Comparison of ENCODE assay signal across 8 mouse cellular contexts in genomic region chr12:99096930-99097617, GRCm38 (mm10).
DNase-seq lines count a peak whose midpoint lies in the region; ATAC-seq lines count a peak whose summit lies in the region.

No protein-coding gene starts in this region.

- peak; percentile 89 for DNase-seq in ZHBTc4 (ENCODE audit: low read depth, low spot score)
- peak; percentile 68 to 69 for DNase-seq in gastrocnemius, adult 8-10 months (ENCODE audit: low spot score in 2 of 2)
- peak; percentile 81 for DNase-seq in induced T-regulatory cell, adult 2 months (ENCODE audit: low read depth)
- DNase-seq in left cerebral cortex, adult 8-10 months (ENCODE audit: low spot score in 2 of 2), result peak; percentile 54 to 56
- DNase-seq in right cerebral cortex, postnatal 25 days, result peak; percentile 81
- DNase-seq in urinary bladder, postnatal 36 days (ENCODE audit: low spot score in 2 of 2), result peak; percentile 74 to 83

- peak; percentile 82 for ATAC-seq in common myeloid progenitor, adult 5-6 weeks (replicated peaks; ENCODE audit: low read depth, poor library complexity, severe bottlenecking)
- ATAC-seq in megakaryocyte progenitor cell, adult 5-6 weeks (replicated peaks; ENCODE audit: poor library complexity), result peak; percentile 85

Comparison
In these comparisons a context has a peak if more than half of its experiments do, and no peak if none do; other contexts are left out.
1. Peak in every context shown above with its lines: DNase-seq and ATAC-seq.